Mouse (Mus musculus): ENCODE results near the gene Nav2. TPM values are rescaled to one million over a fixed set of nuclear protein-coding genes. Genes with fewer than 3 reads are reported as not detected.

The Nav2 gene
- total and polyA plus RNA-seq, 3 experiments = 4.8 to 6.9 (median 6.4) TPM

DNA sequence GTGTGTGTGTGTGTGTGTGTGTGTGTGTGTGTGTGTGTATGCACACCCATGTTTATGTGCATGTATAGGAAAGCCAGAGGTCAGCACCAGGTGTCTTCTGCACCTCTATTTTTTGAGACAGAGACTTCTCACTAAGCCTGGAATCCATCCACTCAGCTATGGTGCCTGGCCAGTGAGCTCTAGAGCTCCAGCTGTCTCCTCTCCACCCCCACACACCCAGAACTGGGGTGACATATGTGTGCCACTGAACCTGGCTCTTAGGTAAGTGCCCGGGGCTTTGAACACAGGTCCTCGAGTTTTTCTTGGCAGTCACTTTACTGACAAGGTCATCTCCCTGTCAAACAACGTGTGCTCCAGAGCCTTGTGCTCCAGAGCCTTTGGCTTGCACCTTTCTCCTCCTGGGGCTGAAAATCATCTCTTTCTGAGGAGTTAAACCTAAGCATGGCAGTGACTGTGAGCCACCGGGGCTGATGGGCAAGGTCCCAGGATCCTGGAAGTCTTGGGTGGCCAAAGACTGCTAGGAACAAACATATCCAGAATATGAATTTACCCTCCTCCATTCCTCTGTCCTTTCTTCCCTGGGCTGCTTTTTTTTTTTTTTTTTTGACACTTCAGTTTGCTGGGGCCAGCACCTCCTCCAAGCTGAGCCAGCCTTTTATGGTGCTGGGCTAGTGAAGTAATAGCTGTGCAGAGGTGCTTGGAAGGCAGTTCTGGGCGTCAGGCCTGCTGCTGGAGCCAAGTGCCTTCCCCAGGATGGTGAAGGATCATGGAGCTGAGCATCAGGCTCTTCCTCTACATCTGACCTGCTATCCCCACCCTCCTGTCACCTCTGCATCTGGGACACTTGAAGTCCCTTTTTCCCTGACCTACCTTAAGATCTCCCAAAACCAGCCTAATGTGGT is 298.5 kb downstream of the Nav2 start:
- DNase-seq = peak; percentile 14

DNA sequence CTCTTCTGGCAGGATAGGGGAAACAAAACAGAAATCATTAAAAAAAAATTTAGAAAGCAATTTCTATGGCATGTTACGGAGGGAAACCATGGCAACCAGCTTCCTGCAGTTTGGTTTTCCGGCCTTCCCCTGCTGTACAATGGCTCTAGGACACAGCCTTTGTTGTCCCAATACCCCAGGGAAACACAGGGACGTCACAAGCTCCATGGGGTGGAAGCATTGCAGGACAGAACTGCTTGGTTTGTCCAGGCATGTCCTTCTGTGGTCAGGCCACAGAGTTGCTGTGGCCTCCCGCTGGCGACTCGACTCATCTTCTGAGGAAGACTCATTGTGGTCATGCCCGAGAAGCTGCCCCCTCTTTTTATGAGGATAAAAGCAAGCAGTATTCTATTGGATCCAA is 301.0 kb downstream of the Nav2 start:
- peak; percentile 24 for DNase-seq

DNA sequence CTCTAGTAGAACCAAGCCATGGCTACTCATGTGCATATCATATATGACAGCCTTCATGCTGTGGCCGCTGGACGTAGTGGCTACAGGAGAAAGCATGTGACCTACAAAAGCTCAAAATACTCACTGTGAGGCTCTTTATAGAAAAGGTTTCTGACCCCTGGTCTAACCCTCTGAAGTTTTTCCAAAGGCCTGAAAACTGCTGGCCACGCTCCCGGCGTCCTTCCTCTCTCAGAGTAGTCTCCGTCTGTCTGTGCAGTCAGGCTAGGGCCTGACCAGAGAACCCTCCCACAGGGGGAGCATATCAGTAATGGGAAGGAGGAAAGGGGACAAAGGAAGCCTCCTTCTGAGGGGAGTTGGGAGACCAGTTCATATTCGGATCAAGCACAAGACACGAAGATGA is 302.2 kb downstream of the Nav2 start:
- peak; percentile 24 for DNase-seq

DNA sequence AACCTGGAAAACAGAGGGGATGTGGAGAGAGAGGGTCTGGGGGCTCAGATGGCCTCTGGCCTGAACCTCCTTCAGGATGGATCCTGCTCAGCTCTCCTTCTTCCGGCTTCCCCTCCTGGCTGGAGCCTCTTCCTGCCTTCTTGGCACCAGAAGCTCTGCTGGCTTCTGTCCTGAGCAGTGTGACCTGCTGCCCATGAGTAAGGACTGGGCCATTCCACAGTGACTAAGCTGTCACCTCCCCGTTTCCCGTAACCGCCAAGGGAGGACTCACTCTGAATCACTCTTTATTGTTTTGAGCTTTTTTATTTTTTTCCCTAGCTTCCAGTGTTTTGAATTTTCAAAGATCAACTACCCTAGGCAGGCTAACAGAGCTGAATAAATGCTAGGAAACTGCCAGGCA is 304.5 kb downstream of the Nav2 start:
- DNase-seq = peak; percentile 89

DNA sequence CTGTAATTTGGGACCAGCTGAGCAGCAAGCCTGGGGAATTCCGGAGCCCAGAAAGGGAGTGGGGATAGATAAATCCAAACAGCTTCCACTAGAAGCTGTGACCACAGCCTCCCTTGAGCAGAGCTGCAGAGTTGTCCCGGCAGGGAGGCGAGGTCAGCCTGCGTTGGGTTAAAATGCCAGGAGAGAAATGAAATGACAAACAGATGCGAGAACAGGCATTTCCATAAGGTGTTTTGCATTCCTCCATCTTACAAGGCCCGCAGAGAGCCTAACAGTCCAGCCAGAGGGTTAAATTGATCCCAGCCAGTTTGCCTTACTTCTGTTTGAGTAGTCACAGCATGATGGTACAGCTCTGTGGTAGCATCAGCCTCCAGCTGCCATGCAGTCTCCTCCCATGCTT is 309.3 kb downstream of the Nav2 start:
- no peak for DNase-seq

DNA sequence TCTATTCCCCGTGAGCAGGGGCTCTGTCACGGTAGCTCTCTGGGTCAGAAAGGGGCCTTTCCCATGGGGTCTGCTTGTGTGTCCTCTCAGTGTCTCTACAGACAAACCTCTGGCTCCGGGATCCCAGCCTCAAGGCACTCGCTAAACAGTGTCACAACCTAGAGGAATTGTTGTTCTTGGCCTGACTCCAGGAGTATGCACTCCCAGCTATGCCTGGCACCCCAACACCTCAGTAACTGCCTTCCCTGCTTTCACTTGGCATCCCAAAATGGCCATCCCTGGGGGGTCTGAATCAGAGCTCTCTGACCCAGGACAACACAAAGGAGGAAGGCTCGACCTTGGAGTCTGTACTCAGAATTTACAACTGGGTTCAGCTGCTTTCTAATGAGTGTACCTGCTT is 317.2 kb downstream of the Nav2 start:
- no peak for DNase-seq

DNA sequence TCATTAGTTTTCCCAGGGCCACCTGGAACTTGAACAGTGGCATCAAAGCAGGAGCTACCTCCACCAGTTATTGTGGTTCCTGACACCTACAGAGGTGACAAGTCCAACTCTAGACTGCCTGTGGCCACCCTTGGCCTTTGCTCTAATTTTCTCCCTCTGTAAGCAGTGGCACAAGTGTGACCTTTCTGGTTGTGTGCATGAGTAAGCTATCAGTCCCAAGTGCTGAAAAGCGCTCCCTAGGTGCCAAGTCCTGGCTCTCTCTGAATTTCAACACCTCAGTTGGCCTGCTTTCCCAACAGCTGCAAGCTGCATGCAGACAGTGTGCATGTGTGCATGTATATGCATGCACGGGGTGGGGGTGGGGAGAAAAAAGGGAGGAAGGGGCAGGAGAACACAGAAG is 324.5 kb downstream of the Nav2 start:
- DNase-seq = no peak

DNA sequence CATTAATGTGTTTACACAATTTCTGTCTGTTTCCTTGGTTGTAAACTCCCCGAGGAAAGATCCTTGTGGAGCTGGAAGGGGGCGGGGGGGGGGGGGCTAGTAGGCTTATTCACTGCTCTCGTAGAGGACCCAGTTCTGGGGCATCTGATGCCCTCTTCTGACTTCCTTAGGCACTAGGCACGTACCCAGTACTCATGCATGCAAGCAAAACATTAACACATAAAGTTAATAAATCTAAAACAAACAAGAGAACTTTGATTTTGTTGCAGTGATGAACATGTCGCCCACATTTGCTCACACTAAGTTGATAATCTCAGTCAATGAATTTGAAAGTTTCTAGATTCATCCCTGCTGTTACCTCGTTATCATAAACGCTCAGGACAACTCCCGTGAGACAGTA is 325.8 kb downstream of the Nav2 start:
- DNase-seq = no peak

DNA sequence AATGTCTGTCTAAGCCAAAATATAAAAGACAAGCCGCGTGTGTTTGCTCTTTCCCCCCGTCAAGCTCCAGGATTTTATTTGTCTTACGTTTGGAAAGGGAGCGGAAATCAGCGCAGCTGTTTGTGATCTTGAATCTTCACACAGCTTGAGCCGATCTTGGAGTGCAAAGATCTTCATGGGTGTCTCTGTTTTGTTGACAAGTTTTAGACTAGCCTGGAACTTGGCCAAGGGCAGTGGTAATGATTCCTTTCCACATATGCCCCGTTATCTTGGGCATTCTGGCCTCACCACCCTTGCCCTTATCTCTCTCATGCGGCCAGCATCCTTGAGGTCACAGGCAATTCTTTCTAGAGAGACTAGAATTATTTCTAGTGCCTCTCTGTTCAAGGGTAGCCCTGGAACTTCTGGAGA is 326.8 kb downstream of the Nav2 start:
- no peak for DNase-seq

DNA sequence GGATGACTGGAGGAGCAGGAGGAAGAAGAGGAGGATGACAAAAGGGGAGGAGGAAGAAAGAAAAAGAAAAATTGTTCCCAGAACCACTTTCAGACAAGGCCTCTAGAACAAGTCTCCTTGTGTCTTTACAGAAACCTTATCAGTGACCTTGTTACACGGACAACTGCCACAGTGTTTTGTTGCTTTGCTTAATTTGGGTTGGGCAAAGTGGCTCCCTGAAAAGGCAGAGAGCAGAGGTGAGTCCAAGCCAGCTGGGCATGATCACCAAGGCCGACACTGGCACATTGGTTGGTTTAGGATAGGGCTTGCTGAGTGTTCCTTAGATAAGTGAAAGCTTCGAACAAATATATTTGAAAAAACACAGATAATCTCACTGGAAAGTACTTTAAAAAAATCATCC is 327.3 kb downstream of the Nav2 start:
- no peak for DNase-seq

DNA sequence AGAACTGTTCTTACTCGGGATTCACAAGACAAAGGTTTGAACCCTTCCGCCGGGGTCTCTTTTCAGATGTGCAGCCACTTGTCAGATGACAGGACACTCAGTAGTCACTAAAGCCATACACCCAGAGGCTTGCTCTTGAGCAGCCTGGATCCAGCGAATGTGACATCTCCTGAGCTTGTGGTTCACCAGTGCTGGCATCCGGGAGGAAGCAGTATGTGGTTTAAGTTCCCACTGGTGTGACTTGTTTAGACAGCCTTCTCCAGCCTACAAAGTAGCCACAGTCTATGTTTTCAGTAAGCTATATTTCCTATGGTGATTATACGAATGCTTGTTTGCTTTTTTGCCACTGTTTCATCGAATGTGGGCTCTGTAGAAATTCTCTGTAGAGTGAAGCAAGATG is 331.9 kb downstream of the Nav2 start:
- no peak for DNase-seq

DNA sequence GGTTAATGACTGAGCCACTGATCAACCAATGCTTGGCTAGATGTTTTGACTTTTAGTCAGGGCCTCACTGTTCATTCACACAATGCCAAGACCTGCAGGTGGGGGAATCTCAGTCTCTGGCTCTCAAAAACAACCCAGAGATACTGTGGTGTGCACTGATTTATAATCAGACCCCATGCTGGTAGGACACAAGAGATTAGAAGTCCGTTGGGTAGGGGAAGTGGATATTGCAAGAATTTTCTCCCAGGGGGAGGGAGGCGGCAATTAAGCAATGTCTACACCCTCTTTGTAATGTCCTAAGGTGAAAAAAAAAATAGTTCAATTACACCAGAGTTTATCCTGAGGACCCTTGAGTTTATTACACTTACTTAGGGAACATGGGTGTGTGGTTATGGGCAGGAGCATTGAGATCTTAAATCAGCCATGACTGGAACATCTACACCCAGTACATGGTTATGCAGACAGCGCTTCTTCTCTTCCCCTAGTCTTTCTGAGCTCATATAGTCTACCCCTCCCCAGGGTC is 332.8 kb downstream of the Nav2 start:
- DNase-seq = no peak

DNA sequence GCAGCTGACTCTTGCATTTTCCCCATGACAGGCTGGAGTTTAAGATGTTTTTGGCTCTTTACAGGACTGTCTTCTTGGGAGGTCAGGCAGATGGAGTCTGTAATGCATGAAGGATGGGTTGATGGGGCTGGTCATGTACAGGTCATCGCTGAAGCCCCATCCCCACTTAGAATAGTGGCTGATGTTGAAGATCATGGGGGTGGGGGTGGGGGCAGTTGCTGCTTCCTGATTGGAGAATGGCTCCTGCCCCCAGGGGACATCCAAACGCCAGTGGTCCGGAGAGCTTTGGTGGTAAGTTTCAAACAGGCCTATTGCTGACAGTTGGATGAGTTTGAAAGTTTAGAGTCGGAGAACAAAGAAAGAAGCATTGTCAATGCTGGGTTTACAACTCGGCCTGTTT is 333.7 kb downstream of the Nav2 start:
- DNase-seq = no peak

DNA sequence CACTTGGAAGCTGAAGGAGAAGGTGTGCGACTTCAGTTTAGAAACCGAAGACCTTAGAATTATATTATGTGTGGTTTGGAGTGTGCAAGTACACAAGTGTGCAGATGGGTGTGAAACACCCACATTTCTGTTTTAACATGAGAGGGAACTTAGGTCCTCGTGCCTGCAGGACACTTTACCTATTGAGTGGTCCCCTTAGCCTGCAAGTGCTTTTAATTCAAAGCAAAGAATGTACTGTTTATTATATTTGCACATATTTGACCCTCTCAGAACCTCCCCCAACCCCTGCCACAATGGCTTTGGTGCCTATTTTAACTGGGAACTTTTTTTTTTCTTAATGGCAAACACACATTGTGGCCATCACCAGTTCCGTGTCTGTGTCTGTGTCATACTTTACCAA is 334.6 kb downstream of the Nav2 start:
- DNase-seq = no peak

DNA sequence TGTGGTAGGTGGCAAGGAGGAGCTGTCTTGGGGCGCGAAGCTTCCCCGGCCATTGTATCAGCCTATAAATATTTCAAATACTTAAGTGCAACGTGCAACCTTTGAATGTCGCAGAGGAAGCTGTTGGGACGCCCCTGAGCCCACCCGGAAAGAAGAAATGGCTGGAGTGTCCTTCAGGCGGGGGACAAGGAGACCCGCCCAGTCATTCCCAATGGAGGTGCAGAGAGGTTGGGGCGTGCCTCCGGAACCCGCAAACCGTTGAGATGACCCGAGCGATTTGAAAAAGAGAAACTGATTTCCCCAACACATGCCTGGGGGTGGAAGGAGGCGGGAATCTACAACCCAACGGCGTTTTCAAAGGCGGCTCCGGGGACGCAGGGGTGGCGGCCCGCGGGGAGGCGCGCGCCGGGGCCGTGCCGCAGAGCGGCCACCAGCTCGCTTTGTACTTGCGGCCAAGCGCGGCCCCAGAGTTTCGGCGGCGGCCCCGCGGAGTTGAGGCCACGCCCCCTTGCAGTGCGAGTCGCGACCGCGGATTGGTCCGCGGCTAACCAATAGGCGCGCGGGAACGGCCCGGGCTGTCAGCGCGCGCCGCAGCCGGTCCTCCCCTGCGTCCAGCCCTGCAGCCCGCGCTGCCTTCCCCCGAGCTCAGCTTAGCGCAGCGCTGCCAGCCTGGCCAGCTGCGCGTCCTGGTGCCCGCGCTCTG is 337.2 kb downstream of the Nav2 start:
- peak; percentile 96 for DNase-seq

DNA sequence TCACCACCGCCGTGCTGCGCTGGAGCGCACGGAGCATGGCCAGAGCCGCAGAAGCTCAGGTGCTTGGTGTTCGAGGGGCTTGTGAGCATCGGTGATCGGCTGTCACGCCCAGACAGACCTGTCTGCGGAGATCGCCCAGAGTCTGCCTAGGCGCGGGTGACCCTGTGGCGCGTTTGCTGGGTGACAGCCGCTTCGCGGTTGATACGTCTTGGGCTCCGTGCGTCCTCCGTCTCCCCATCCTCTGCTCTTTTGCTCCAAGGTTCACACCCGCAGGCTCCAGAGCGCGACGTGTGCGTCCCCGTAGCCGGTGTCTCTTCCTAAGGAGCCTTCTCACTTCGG is 337.7 kb downstream of the Nav2 start:
- no peak for DNase-seq

DNA sequence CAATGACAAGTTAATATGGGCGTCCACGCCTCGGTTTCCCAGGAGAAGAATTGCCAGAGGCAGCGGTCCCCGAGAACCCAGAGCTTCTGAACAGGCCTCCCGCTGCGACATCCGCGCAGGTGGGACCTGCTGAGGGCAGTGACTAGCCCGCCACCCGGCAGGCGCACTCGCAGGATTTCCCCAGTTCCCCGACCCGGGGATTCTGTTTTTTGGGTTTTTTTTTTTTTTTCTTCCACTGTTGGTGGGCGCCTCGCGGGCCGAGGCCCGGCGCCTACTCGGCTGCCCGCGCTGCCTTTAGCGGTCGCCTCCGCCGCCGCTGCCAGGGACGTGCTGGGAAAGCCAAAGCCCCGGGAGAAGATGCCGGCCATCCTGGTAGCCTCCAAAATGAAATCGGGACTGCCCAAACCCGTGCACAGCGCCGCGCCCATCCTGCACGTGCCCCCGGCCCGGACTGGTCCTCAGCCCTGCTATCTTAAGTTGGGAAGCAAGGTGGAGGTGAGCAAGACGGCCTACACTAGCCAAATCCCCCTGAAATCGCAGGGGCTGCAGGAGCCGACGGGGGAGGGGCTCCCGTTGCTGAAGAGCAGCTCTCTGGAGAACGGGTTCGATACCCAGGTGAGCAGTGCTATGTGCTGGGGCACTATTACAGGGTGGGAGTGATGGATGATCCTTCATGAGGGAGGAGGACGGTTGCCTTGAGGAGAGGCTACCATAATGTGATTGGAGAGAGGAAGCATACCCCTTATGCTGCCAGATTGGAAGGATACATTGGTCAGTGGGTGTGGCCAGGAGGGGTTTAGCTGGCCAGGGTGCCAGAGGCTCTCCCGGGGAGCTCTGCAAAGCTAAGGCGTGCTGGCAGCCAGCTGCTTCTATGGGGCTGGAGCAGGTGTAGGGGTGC is 338.3 kb downstream of the Nav2 start:
- DNase-seq = no peak

DNA sequence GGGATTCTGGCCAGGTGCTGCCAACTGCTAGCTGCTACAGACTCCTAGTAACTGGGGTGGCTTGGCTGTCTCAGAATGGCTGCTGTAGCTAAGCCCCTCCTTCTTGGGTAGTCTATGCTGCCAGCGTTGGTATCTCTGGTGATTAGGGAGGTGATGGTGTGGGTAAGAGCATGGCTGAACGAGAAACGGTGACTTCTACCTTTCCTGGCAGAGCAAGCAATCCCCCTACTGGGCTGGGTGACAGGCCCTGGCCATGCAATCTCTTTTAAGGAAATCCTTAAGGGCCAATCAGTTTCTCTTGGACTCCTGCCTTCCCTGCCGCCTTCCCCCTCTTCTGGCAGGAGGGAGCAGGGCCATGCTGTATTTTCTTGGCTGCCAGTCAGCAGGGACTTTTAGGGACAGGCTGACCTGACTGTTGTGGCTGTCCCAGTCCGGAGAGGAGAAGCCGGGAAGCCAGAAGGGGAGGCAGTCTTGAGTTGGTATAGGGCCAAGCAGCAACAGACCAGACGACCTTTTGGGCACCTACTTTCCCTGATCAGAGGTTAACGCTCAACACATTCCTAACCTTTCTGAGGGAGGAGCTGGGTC is 339.3 kb downstream of the Nav2 start:
- DNase-seq = peak; percentile 74

DNA sequence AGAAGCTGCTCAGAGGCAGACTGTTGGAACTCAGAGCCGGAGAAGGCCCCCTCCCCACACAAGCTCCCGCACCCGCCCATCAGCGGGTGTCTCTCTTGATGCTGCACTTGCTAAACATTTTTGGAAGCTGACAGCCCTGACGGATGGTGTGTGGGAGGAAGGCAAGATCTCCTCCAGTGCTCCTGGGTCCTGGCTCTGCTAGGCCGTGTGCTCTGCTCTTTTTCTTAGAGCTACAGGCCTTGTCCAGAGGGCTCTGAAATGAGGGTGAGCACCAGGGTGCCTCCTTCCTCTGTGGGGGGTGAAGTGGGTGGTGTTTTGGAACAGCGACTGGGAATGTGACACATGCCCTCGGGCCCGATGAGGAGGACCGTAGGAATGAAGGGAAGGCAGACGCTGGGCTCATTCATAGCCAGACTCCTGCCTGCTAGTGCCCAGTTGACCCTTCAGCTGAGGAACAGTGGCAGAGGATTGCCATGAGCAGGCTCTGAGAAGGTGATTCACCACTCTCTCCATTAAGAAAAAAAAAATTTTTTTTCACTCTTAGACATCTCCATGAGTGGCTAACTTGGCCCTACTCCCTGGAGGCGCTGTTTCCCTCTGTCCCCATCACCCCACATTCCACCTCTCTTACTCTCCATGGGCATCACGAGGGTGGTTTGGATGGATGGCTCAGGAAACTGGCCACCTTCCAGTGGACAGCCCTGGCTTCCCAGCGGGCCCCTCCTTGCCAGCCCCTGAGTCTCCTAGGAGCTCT is 340.0 kb downstream of the Nav2 start:
- no peak for DNase-seq

DNA sequence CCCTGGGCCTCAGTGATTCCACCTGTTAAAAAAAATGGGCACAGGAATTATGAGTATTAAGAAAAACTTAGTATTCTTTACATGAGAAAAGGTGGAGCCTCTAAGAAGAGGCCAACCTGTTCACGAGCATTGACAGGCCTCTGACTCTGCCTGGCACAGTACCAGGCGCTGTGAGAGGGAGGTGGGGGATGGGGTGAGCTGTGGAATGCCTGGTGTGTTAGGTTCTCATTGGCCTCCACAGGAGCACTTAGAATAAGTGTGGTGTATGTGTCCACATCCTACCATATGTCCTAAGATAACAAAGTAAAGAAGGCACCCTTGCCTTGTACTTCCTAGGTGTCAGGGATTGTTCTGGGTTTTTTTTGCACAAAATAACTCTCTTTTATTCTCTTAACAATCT is 340.9 kb downstream of the Nav2 start:
- DNase-seq = no peak

DNA sequence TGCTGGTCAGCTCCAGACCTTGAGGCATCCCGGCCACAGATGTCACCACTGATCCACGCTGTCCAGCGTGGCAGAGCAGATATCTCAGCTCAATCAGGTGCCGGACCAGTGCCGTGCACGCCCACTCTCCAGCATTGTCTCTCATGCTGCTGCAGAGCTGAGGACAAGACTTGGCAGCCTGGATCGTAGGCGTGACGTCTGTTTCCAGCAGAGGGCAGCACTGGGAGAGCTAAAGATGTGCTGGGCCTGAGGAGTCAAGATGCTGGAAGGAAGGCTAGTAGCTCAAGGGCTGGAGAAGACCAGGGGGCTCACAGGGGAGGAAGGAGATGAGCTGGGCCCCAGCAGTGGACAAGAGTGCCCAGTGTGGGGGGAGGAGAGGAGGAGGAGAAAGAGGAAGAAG is 341.5 kb downstream of the Nav2 start:
- peak; percentile 80 for DNase-seq

Measured in adrenal gland, adult 2 months (tissue).